Mouse (Mus musculus): ENCODE measurements around the gene Nxpe3.

GRCm38 (mm10) chr16:55847679-55848078, 47.4 kb downstream of the Nxpe3 start:
- TF ChIP-seq MAX (IDR thresholded peaks at IDR 0.05; ENCODE audit: low read length) = no peak
- TF ChIP-seq CTCF (IDR thresholded peaks at IDR 0.05 in 2 of 3, conservative IDR thresholded peaks at IDR 0.05 in 1 of 3; ENCODE audit: control insufficient read depth in 1 of 3, insufficient read depth in 1 of 3, low read depth in 2 of 3, low read length in 3 of 3, poor library complexity in 1 of 3, severe bottlenecking in 1 of 3) = no peak
- TF ChIP-seq GATA1 (IDR thresholded peaks at IDR 0.05; ENCODE audit: low read depth, low read length) = no peak
- no peak for TF ChIP-seq USF1 (IDR thresholded peaks at IDR 0.05; ENCODE audit: low read depth, low read length)
- TF ChIP-seq POLR2A (IDR thresholded peaks at IDR 0.05; ENCODE audit: control insufficient read depth in 1 of 2, insufficient read depth in 1 of 2, low read depth in 1 of 2, low read length in 2 of 2, poor library complexity in 1 of 2) = no peak
